In genomic region chr9:118489579-118490019, GRCm38 (mm10) we compare ENCODE assay signal across 8 mouse cellular contexts. TPM values are rescaled to one million over a fixed set of nuclear protein-coding genes. Genes with fewer than 3 reads are reported as not detected.
DNase-seq lines count a peak whose midpoint lies in the region; ATAC-seq lines count a peak whose summit lies in the region.

No protein-coding gene starts in this region.

- no peaks in the 10 kb centered on the region for H3K36me3 ChIP-seq in intestine, embryonic 15.5 days
- H3K36me3 ChIP-seq in limb, embryonic 10.5 days = no peaks in the 10 kb centered on the region
- H3K36me3 ChIP-seq in midbrain, embryonic 10.5 days = no peaks in the 10 kb centered on the region

- H3K4me2 ChIP-seq in intestine, embryonic 15.5 days (replicated peaks) = peak overlapping the region; percentile 77

- WGBS in intestine, embryonic 15.5 days = under 1% methylated on average over 16 of the region's 16 CpGs
- under 1% methylated on average over 16 of the region's 16 CpGs for WGBS in limb, embryonic 10.5 days
- under 1% methylated on average over 16 of the region's 16 CpGs for WGBS in midbrain, embryonic 10.5 days

- H3K4me1 ChIP-seq in intestine, embryonic 15.5 days (replicated peaks) = peaks cover 21% of the 10 kb centered on the region
- H3K4me1 ChIP-seq in limb, embryonic 10.5 days = peaks cover 34% of the 10 kb centered on the region
- peaks cover 39% of the 10 kb centered on the region for H3K4me1 ChIP-seq in midbrain, embryonic 10.5 days

- peak overlapping the region; percentile 28 for H3K4me3 ChIP-seq in intestine, embryonic 15.5 days (replicated peaks)
- H3K4me3 ChIP-seq in limb, embryonic 10.5 days = peak overlapping the region; percentile 38
- peak overlapping the region; percentile 47 for H3K4me3 ChIP-seq in midbrain, embryonic 10.5 days

- H3K27ac ChIP-seq in intestine, embryonic 15.5 days = no peak overlapping the region
- no peak overlapping the region for H3K27ac ChIP-seq in limb, embryonic 10.5 days
- no peak overlapping the region for H3K27ac ChIP-seq in midbrain, embryonic 10.5 days (replicated peaks)

- H3K9ac ChIP-seq in intestine, embryonic 15.5 days = no peak overlapping the region

- peak; percentile 82 for ATAC-seq in activated CD4-positive, CD25-positive, alpha-beta regulatory T cell, adult 4 months
- ATAC-seq in granulocyte monocyte progenitor cell, adult 5-6 weeks (replicated peaks; ENCODE audit: poor library complexity, severe bottlenecking) = peak; percentile 83
- peak; percentile 48 for ATAC-seq in intestine, embryonic 15.5 days

- peaks cover 33% of the 10 kb centered on the region for H3K27me3 ChIP-seq in intestine, embryonic 15.5 days (replicated peaks)
- peaks cover 69% of the 10 kb centered on the region for H3K27me3 ChIP-seq in limb, embryonic 10.5 days (ENCODE audit: low read depth, poor library complexity, severe bottlenecking)
- H3K27me3 ChIP-seq in midbrain, embryonic 10.5 days (ENCODE audit: low read depth, poor library complexity, severe bottlenecking) = peaks cover 71% of the 10 kb centered on the region

- DNase-seq in 3134 (ENCODE audit: extremely low read depth, insufficient read length, low spot score) = peak; percentile 73
- peak; percentile 87 for DNase-seq in embryo, embryonic 10 days (ENCODE audit: low spot score)
- peak; percentile 87 for DNase-seq in limb, embryonic 10.5 days (ENCODE audit: low spot score)
- DNase-seq in midbrain, embryonic 10.5 days (ENCODE audit: low spot score) = peak; percentile 84
- DNase-seq in spleen, postnatal 14 days (ENCODE audit: low spot score in 2 of 2) = peak; percentile 27 to 56

- H3K9me3 ChIP-seq in intestine, embryonic 15.5 days = no peaks in the 10 kb centered on the region
- H3K9me3 ChIP-seq in limb, embryonic 10.5 days (replicated peaks) = no peaks in the 10 kb centered on the region
- peaks cover 6% of the 10 kb centered on the region; the same call in 1 of the 2 replicates for H3K9me3 ChIP-seq in midbrain, embryonic 10.5 days (replicated peaks)

RNA-seq across cellular contexts. Expression of gene Eomes, which starts 11.6 kb away (rescaled TPM):
- under 1 TPM in 1 of 2 experiments, not detected in 1; 0.40 TPM for polyA plus RNA-seq in activated CD4-positive, CD25-positive, alpha-beta regulatory T cell, adult 4 months (2017; shearing (Covaris generic))
- not detected in 2 replicates for total RNA-seq in granulocyte monocyte progenitor cell, adult 5-6 weeks (2014; fragmentation: Nextera tagmentation)
- not detected in 2 replicates for total RNA-seq in granulocyte monocyte progenitor cell, adult 5-6 weeks (2017)
- polyA plus RNA-seq in intestine, embryonic 15.5 days (2015; fragmentation: Nextera tagmentation; extraction: Ambion mirVana) = 0.13 and 0.18 TPM in 2 replicates
- polyA plus RNA-seq in limb, embryonic 10.5 days (2016; fragmentation: Nextera tagmentation; extraction: Ambion mirVana) = 0.05 TPM in 1 of 2 replicates, not detected in the other
- polyA plus RNA-seq in midbrain, embryonic 10.5 days (2016; fragmentation: Nextera tagmentation; extraction: Ambion mirVana) = 0.25 and 0.56 TPM in 2 replicates

RNA-seq across cellular contexts. Expression of gene Golga4, which starts 16.5 kb away (rescaled TPM):
- polyA plus RNA-seq in activated CD4-positive, CD25-positive, alpha-beta regulatory T cell, adult 4 months (2017; shearing (Covaris generic)) = 10 to 100 TPM; 24.6 to 24.9 TPM
- total RNA-seq in granulocyte monocyte progenitor cell, adult 5-6 weeks (2014; fragmentation: Nextera tagmentation) = 50.2 and 61.6 TPM in 2 replicates
- 69.4 and 82.7 TPM in 2 replicates for total RNA-seq in granulocyte monocyte progenitor cell, adult 5-6 weeks (2017)
- 59.5 and 61.6 TPM in 2 replicates for polyA plus RNA-seq in intestine, embryonic 15.5 days (2015; fragmentation: Nextera tagmentation; extraction: Ambion mirVana)
- 36.8 and 49.6 TPM in 2 replicates for polyA plus RNA-seq in limb, embryonic 10.5 days (2016; fragmentation: Nextera tagmentation; extraction: Ambion mirVana)
- 39.2 and 40.8 TPM in 2 replicates for polyA plus RNA-seq in midbrain, embryonic 10.5 days (2016; fragmentation: Nextera tagmentation; extraction: Ambion mirVana)
